Mouse (Mus musculus): ENCODE measurements around the gene E2f8. TPM values are rescaled to one million over a fixed set of nuclear protein-coding genes. Genes with fewer than 3 reads are reported as not detected.

E2f8 gene
- total and polyA plus RNA-seq, 3 experiments: 2.6 to 17.1 (median 3.8) TPM

DNA sequence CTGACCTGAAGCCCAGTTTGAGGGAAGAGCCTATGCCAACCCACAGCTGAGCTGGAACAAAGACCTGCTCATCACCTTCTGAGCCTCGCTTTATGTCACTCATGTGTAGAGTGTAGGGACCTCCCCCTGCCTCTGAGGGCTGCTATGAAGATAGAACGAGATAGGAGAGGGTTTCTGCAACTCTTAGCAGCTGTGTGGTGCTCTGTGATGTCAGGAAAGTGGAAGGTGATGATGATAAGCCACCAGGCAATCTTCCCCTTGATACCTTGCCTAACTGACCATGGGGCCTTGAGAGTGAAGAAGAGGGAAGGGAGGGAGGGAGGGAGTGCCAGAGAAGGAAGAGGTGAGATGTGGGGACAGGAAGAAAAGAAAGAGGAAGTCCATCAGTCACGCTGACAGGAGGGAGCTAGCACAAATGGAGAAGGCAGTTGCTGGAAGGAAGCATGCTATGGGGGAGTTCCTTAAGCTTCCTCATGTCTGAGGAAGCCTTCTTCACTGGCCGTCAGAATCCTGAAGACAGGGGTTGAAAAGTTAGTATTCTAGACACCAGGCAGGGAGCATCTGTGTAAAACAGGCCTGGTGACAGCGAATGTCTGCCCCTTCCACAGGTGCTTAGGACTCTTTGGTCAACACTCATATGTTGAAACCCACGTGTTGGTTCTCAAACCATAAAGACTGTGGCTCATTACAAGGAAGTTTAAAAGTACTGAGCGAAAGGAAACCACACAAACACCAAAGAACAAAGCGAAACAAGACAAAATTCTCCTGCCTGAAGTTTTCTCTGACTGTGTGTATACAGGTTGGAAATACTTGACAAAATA is 27.3 kb upstream of the E2f8 start, which contains the start of gene Nav2 (continued):
- peak; percentile 68 for TF ChIP-seq EP300 (IDR thresholded peaks at IDR 0.05; ENCODE audit: low read length)
- TF ChIP-seq USF2 (conservative IDR thresholded peaks at IDR 0.05; ENCODE audit: low read depth, low read length): no peak
- peak; percentile 90 for TF ChIP-seq BHLHE40 (IDR thresholded peaks at IDR 0.05; ENCODE audit: low read depth, low read length)
- no peak for TF ChIP-seq ZNF384 (IDR thresholded peaks at IDR 0.05; ENCODE audit: low read depth, low read length)

GRCm38 (mm10) chr7:48902454-48902853 is 21.1 kb upstream of the E2f8 start:
- Histone ChIP-seq H3K79me2 (replicated peaks; ENCODE audit: control insufficient read depth, extremely low read depth, insufficient read depth, poor library complexity, severe bottlenecking) (no peaks in the 10 kb centered on the region), H3K4me3 (replicated peaks in 1 of 3; ENCODE audit: low read depth in 2 of 3, low read length in 2 of 3, poor library complexity in 1 of 3) (no peak overlapping the region), H3K27me3 (replicated peaks) (no peaks in the 10 kb centered on the region), H3K36me3 (replicated peaks in 1 of 2; ENCODE audit: control insufficient read depth in 1 of 2, insufficient read depth in 1 of 2, low read length in 1 of 2) (no peaks in the 10 kb centered on the region), H3K4me1 (ENCODE audit: control insufficient read depth in 1 of 2, insufficient read depth in 2 of 2) (peaks cover 0 to 6% of the 10 kb centered on the region in 2 experiments; a peak in 1 of 4 replicates), H3K9me3 (replicated peaks; ENCODE audit: low read length) (no peaks in the 10 kb centered on the region), H3K4me2 (ENCODE audit: insufficient read depth, low read depth, poor library complexity, severe bottlenecking) (no peak overlapping the region), H3K27ac (ENCODE audit: insufficient read depth, low read depth) (no peak overlapping the region), H3K9ac (ENCODE audit: insufficient read depth, low read depth) (no peak overlapping the region)
- no peak for TF ChIP-seq ETS1 (conservative IDR thresholded peaks at IDR 0.05; ENCODE audit: low read depth, low read length)
- TF ChIP-seq MYC (IDR thresholded peaks at IDR 0.05; ENCODE audit: low read depth, low read length): no peak
- no peak for TF ChIP-seq ZKSCAN1 (IDR thresholded peaks at IDR 0.05; ENCODE audit: borderline replicate concordance, low read depth, low read length)
- no peak for TF ChIP-seq TCF12 (IDR thresholded peaks at IDR 0.05; ENCODE audit: low read depth, low read length)
- no peak for TF ChIP-seq RAD21 (IDR thresholded peaks at IDR 0.05; ENCODE audit: low read depth, low read length)
- no peak for TF ChIP-seq ZMIZ1 (IDR thresholded peaks at IDR 0.05; ENCODE audit: low read depth, low read length)
- TF ChIP-seq ELF1 (IDR thresholded peaks at IDR 0.05; ENCODE audit: low read depth, low read length): no peak
- no peak for DNase-seq (ENCODE audit: extremely low read depth)
- in situ Hi-C loops (cut with MboI; ENCODE audit: low pct_ligation_motif_present, low pct_unique_long_range_greater_than_20kb, low sequenced_read_pairs): no loop called here
- dilution Hi-C loops (cut with MboI; ENCODE audit: extremely low pct_ligation_motif_present, extremely low pct_unique_long_range_greater_than_20kb, low sequenced_read_pairs): no loop called here

GRCm38 (mm10) chr7:48900408-48901167 is 19.2 kb upstream of the E2f8 start:
- Histone ChIP-seq H3K27ac (ENCODE audit: insufficient read depth, low read depth) (no peak overlapping the region), H3K9me3 (replicated peaks; ENCODE audit: low read length) (no peaks in the 10 kb centered on the region), H3K4me2 (ENCODE audit: insufficient read depth, low read depth, poor library complexity, severe bottlenecking) (no peak overlapping the region), H3K27me3 (replicated peaks) (peaks cover under 1% of the 10 kb centered on the region), H3K4me1 (ENCODE audit: control insufficient read depth in 1 of 2, insufficient read depth in 2 of 2) (peaks cover 4 to 6% of the 10 kb centered on the region in 2 experiments; a peak in 2 of 4 replicates), H3K79me2 (replicated peaks; ENCODE audit: control insufficient read depth, extremely low read depth, insufficient read depth, poor library complexity, severe bottlenecking) (no peaks in the 10 kb centered on the region), H3K4me3 (replicated peaks in 1 of 3; ENCODE audit: low read depth in 2 of 3, low read length in 2 of 3, poor library complexity in 1 of 3) (no peak overlapping the region), H3K9ac (ENCODE audit: insufficient read depth, low read depth) (no peak overlapping the region), H3K36me3 (replicated peaks in 1 of 2; ENCODE audit: control insufficient read depth in 1 of 2, insufficient read depth in 1 of 2, low read length in 1 of 2) (no peaks in the 10 kb centered on the region)
- dilution Hi-C loops (cut with MboI; ENCODE audit: extremely low pct_ligation_motif_present, extremely low pct_unique_long_range_greater_than_20kb, low sequenced_read_pairs): no loop called here
- no peak for TF ChIP-seq ZNF384 (IDR thresholded peaks at IDR 0.05; ENCODE audit: low read depth, low read length)
- no peak for TF ChIP-seq TCF12 (IDR thresholded peaks at IDR 0.05; ENCODE audit: low read depth, low read length)
- no peak for TF ChIP-seq E2F4 (IDR thresholded peaks at IDR 0.05; ENCODE audit: insufficient replicate concordance, low read depth, low read length)
- in situ Hi-C loops (cut with MboI; ENCODE audit: low pct_ligation_motif_present, low pct_unique_long_range_greater_than_20kb, low sequenced_read_pairs): no loop called here
- no peak for DNase-seq (ENCODE audit: extremely low read depth)

All from CH12.LX (cell line).